Mouse (Mus musculus): ENCODE data around the gene Scrt2.
"Not testable (repeated sequence)": the region's sequence is repeated elsewhere in the genome, so short reads cannot be mapped to it uniquely, and the experiment has no call there.

Gene Scrt2

GRCm38 (mm10) chr2:152080685-152081541 lies at the start of gene Scrt2:
TSS of gene Scrt2 (plus strand) at chr2:152081529.
- no peak for DNase-seq (ENCODE audit: low spot score in 2 of 2)

GRCm38 (mm10) chr2:152040101-152040500 lies 41.2 kb upstream of the Scrt2 start:
- DNase-seq (ENCODE audit: low spot score in 2 of 2) = no peak

GRCm38 (mm10) chr2:152047116-152048002 lies 34.0 kb upstream of the Scrt2 start:
- DNase-seq (ENCODE audit: low spot score in 2 of 2) = no peak

- DNase-seq (ENCODE audit: low spot score in 2 of 2) = no peak
Measured at GRCm38 (mm10) chr2:152048003-152048980, 33.0 kb upstream of the Scrt2 start.

GRCm38 (mm10) chr2:152048981-152049441 lies 32.3 kb upstream of the Scrt2 start:
- DNase-seq (ENCODE audit: low spot score in 2 of 2) = no peak

- no peak for DNase-seq (ENCODE audit: low spot score in 2 of 2)
Measured at GRCm38 (mm10) chr2:152049611-152050270, 31.6 kb upstream of the Scrt2 start.

GRCm38 (mm10) chr2:152050316-152050715 lies 31.0 kb upstream of the Scrt2 start:
- no peak for DNase-seq (ENCODE audit: low spot score in 2 of 2)

- DNase-seq (ENCODE audit: low spot score in 2 of 2) = no peak
Measured at GRCm38 (mm10) chr2:152051985-152052384, 29.3 kb upstream of the Scrt2 start.

- no peak for DNase-seq (ENCODE audit: low spot score in 2 of 2)
Measured at GRCm38 (mm10) chr2:152055406-152055805, 25.9 kb upstream of the Scrt2 start.

- DNase-seq (ENCODE audit: low spot score in 2 of 2) = no peak
Measured at GRCm38 (mm10) chr2:152056368-152057251, 24.7 kb upstream of the Scrt2 start.

GRCm38 (mm10) chr2:152057252-152057563 lies 24.1 kb upstream of the Scrt2 start:
- no peak for DNase-seq (ENCODE audit: low spot score in 2 of 2)

- not testable (repeated sequence) for DNase-seq (ENCODE audit: low spot score in 2 of 2)
Measured at GRCm38 (mm10) chr2:152062817-152063216, 18.5 kb upstream of the Scrt2 start.

GRCm38 (mm10) chr2:152068660-152069433 lies 12.5 kb upstream of the Scrt2 start:
- no peak for DNase-seq (ENCODE audit: low spot score in 2 of 2)

GRCm38 (mm10) chr2:152069434-152069786 lies 11.9 kb upstream of the Scrt2 start:
- DNase-seq (ENCODE audit: low spot score in 2 of 2) = no peak

- no peak for DNase-seq (ENCODE audit: low spot score in 2 of 2)
Measured at GRCm38 (mm10) chr2:152069941-152070340, 11.4 kb upstream of the Scrt2 start.

- DNase-seq (ENCODE audit: low spot score in 2 of 2) = no peak
Measured at GRCm38 (mm10) chr2:152074521-152074920, 6.8 kb upstream of the Scrt2 start.

- no peak for DNase-seq (ENCODE audit: low spot score in 2 of 2)
Measured at GRCm38 (mm10) chr2:152075294-152075889, 5.9 kb upstream of the Scrt2 start.

GRCm38 (mm10) chr2:152077337-152077736 lies 4.0 kb upstream of the Scrt2 start:
- no peak for DNase-seq (ENCODE audit: low spot score in 2 of 2)

All from urinary bladder, postnatal 4 days (tissue).